Mouse (Mus musculus) forebrain, embryonic 11.5 days (tissue): ENCODE data around the gene Cdkal1. TPM values are rescaled to one million over a fixed set of nuclear protein-coding genes. Genes with fewer than 3 reads are reported as not detected.
A peak's percentile ranks its signal among the peaks of the same experiment; 100 is the strongest.

Source experiments
- ATAC-seq: fragments of 200-750 bp; cut with Nextera tagmentation; replicated peaks from 2 replicates; pipeline ENCODE4 v1.8.0; 2017; ENCODE audit warnings: moderate TSS enrichment; ENCODE audit not compliant: low FRiP score
- DNase-seq: peaks from one replicate; pipeline ENCODE4 v3.0.0-alpha.2; 2017; ENCODE audit warnings: low spot score
- H3K27ac ChIP-seq: fragments of 300-500 bp; sonication (generic); 2 replicates; pipeline ENCODE4 v1.5.1; 2014; ENCODE audit warnings: low read depth, low read length
- H3K27me3 ChIP-seq: fragments of 300-500 bp; sonication (generic); 2 replicates; pipeline ENCODE4 v1.6.1; 2014; ENCODE audit warnings: mild to moderate bottlenecking, low read length, mixed read lengths; ENCODE audit not compliant: control insufficient read depth, insufficient read depth
- H3K36me3 ChIP-seq: fragments of 300-500 bp; sonication (generic); 2 replicates; pipeline ENCODE4 v1.6.1; 2014; ENCODE audit warnings: mild to moderate bottlenecking, low read length, moderate library complexity, mixed read lengths; ENCODE audit not compliant: control insufficient read depth, insufficient read depth
- H3K4me1 ChIP-seq: fragments of 300-500 bp; sonication (generic); replicated peaks from 2 replicates; pipeline ENCODE4 v1.6.1; 2014; ENCODE audit warnings: low read length, mixed read lengths; ENCODE audit not compliant: control insufficient read depth, insufficient read depth
- H3K4me2 ChIP-seq: fragments of 300-500 bp; sonication (generic); 2 replicates; pipeline ENCODE4 v1.6.1; 2014; ENCODE audit warnings: low read depth, mild to moderate bottlenecking, low read length, moderate library complexity, mixed read lengths; ENCODE audit not compliant: severe bottlenecking
- H3K4me3 ChIP-seq: fragments of 300-500 bp; sonication (generic); 2 replicates; pipeline ENCODE4 v1.5.1; 2014; ENCODE audit warnings: low read depth, low read length
- H3K9ac ChIP-seq: fragments of 300-500 bp; sonication (generic); 2 replicates; pipeline ENCODE4 v1.6.1; 2014; ENCODE audit warnings: low read length
- H3K9me3 ChIP-seq: fragments of 300-500 bp; sonication (generic); 2 replicates; pipeline ENCODE4 v1.6.1; 2016; ENCODE audit warnings: low read length, mixed read lengths; ENCODE audit not compliant: control insufficient read depth
- WGBS: fragments of 180-500 bp; shearing (Covaris S2); extraction: QIAGEN DNeasy Blood & Tissue Kit; methylation state at CpG from one replicate; pipeline ENCODE4 v1.1.7; 2014; 5-methylcytosine and 5-hydroxymethylcytosine counted together
- polyA plus RNA-seq: library from polyadenylated mRNA; unstranded; fragments of >200 nt; fragmentation: Nextera tagmentation; extraction: Ambion mirVana; gene quantifications from 2 replicates; pipeline ENCODE4 v1.2.1, GENCODE M21; 2014

Gene Cdkal1
- polyA plus RNA-seq, 1 experiment from 2014 or later, result 38.9 TPM

- ATAC-seq (peak; percentile 57), DNase-seq (no peak)
- H3K9me3 ChIP-seq, result no peaks in the 10 kb centered on the region
- no peak overlapping the region for H3K4me2 ChIP-seq
- no peaks in the 10 kb centered on the region for H3K36me3 ChIP-seq
- H3K4me3 ChIP-seq, result no peak overlapping the region
- H3K9ac ChIP-seq, result peak overlapping the region; percentile 35; the same call in 1 of the 2 replicates
- H3K27me3 ChIP-seq, result no peaks in the 10 kb centered on the region
- H3K4me1 ChIP-seq, result peaks cover 9% of the 10 kb centered on the region; the same call in 1 of the 2 replicates
- 14% methylated on average over 4 of the region's 4 CpGs for WGBS
- peak overlapping the region; percentile 65 for H3K27ac ChIP-seq
Observed at GRCm38 (mm10) chr13:29273693-29274221, 581.7 kb downstream of the Cdkal1 start.

GRCm38 (mm10) chr13:29271451-29271850, 584.0 kb downstream of the Cdkal1 start:
- H3K27ac ChIP-seq, result no peak overlapping the region
- H3K4me2 ChIP-seq, result no peak overlapping the region
- H3K4me1 ChIP-seq, result peaks cover 9% of the 10 kb centered on the region; the same call in 1 of the 2 replicates
- no peak overlapping the region for H3K4me3 ChIP-seq
- ATAC-seq, result no peak
- H3K9me3 ChIP-seq, result no peaks in the 10 kb centered on the region
- H3K9ac ChIP-seq, result no peak overlapping the region
- no peak for DNase-seq
- H3K27me3 ChIP-seq, result no peaks in the 10 kb centered on the region
- H3K36me3 ChIP-seq, result no peaks in the 10 kb centered on the region

GRCm38 (mm10) chr13:29264015-29264711, 591.3 kb downstream of the Cdkal1 start:
- ATAC-seq, result no peak
- WGBS, result 84% methylated on average over 11 of the region's 11 CpGs

GRCm38 (mm10) chr13:29262164-29262563, 593.3 kb downstream of the Cdkal1 start:
- DNase-seq (no peak), ATAC-seq (no peak)
- Histone ChIP-seq H3K4me1 (no peaks in the 10 kb centered on the region), H3K9me3 (no peaks in the 10 kb centered on the region), H3K27me3 (no peaks in the 10 kb centered on the region), H3K9ac (no peak overlapping the region), H3K27ac (no peak overlapping the region), H3K36me3 (no peaks in the 10 kb centered on the region), H3K4me3 (no peak overlapping the region), H3K4me2 (no peak overlapping the region)
- WGBS, result 82% methylated on average over 4 of the region's 4 CpGs

More at GRCm38 (mm10) chr13:29264015-29264711, 591.3 kb downstream of the Cdkal1 start:
- Histone ChIP-seq H3K27me3 (no peaks in the 10 kb centered on the region), H3K4me3 (no peak overlapping the region), H3K27ac (no peak overlapping the region), H3K4me1 (no peaks in the 10 kb centered on the region), H3K9me3 (no peaks in the 10 kb centered on the region), H3K9ac (no peak overlapping the region), H3K36me3 (no peaks in the 10 kb centered on the region), H3K4me2 (no peak overlapping the region)
- no peak for DNase-seq

- H3K4me3 ChIP-seq, result no peak overlapping the region
- no peak overlapping the region for H3K27ac ChIP-seq
- WGBS, result 85% methylated on average over 4 of the region's 4 CpGs
- no peak overlapping the region for H3K4me2 ChIP-seq
- H3K36me3 ChIP-seq, result no peaks in the 10 kb centered on the region
- H3K4me1 ChIP-seq, result no peaks in the 10 kb centered on the region
- DNase-seq (no peak), ATAC-seq (no peak)
- H3K9me3 ChIP-seq, result no peaks in the 10 kb centered on the region
- no peak overlapping the region for H3K9ac ChIP-seq
- no peaks in the 10 kb centered on the region for H3K27me3 ChIP-seq
Observed at GRCm38 (mm10) chr13:29248535-29248934, 606.9 kb downstream of the Cdkal1 start.

- 57% methylated on average over 3 of the region's 3 CpGs for WGBS
- Histone ChIP-seq H3K27ac (no peak overlapping the region), H3K36me3 (no peaks in the 10 kb centered on the region)
Observed at GRCm38 (mm10) chr13:29247800-29248199, 607.7 kb downstream of the Cdkal1 start.

GRCm38 (mm10) chr13:29235065-29235464, 620.4 kb downstream of the Cdkal1 start:
- Histone ChIP-seq H3K9ac (no peak overlapping the region), H3K27ac (no peak overlapping the region), H3K4me3 (no peak overlapping the region), H3K4me2 (no peak overlapping the region), H3K27me3 (no peaks in the 10 kb centered on the region), H3K4me1 (no peaks in the 10 kb centered on the region), H3K9me3 (no peaks in the 10 kb centered on the region), H3K36me3 (no peaks in the 10 kb centered on the region)
- ATAC-seq, result no peak
- DNase-seq, result no peak
- WGBS, result 79% methylated on average over 4 of the region's 4 CpGs

More at GRCm38 (mm10) chr13:29247800-29248199, 607.7 kb downstream of the Cdkal1 start:
- H3K27me3 ChIP-seq, result no peaks in the 10 kb centered on the region
- no peaks in the 10 kb centered on the region for H3K9me3 ChIP-seq
- DNase-seq (no peak), ATAC-seq (no peak)
- H3K4me1 ChIP-seq, result no peaks in the 10 kb centered on the region
- H3K4me3 ChIP-seq, result no peak overlapping the region
- H3K4me2 ChIP-seq, result no peak overlapping the region
- no peak overlapping the region for H3K9ac ChIP-seq

- H3K36me3 ChIP-seq, result no peaks in the 10 kb centered on the region
- H3K4me1 ChIP-seq, result no peaks in the 10 kb centered on the region
- ATAC-seq (no peak), DNase-seq (no peak)
- no peaks in the 10 kb centered on the region for H3K9me3 ChIP-seq
- no peaks in the 10 kb centered on the region for H3K27me3 ChIP-seq
- H3K9ac ChIP-seq, result no peak overlapping the region
- no peak overlapping the region for H3K4me2 ChIP-seq
- H3K27ac ChIP-seq, result no peak overlapping the region
- 80% methylated on average over 4 of the region's 4 CpGs for WGBS
- no peak overlapping the region for H3K4me3 ChIP-seq
Observed at GRCm38 (mm10) chr13:29234442-29234841, 621.0 kb downstream of the Cdkal1 start.

GRCm38 (mm10) chr13:29233970-29234369, 621.5 kb downstream of the Cdkal1 start:
- no peak for DNase-seq
- H3K4me3 ChIP-seq, result no peak overlapping the region

More at GRCm38 (mm10) chr13:29233970-29234369, 621.5 kb downstream of the Cdkal1 start:
- ATAC-seq, result no peak
- Histone ChIP-seq H3K27me3 (no peaks in the 10 kb centered on the region), H3K27ac (no peak overlapping the region), H3K9me3 (no peaks in the 10 kb centered on the region), H3K4me2 (no peak overlapping the region), H3K36me3 (no peaks in the 10 kb centered on the region), H3K9ac (no peak overlapping the region), H3K4me1 (no peaks in the 10 kb centered on the region)
- 65% methylated on average over 11 of the region's 11 CpGs for WGBS
